Mouse (Mus musculus): ENCODE data around the gene Ubqln1.

- TF ChIP-seq POLR2A (IDR thresholded peaks at IDR 0.05; ENCODE audit: borderline replicate concordance, extremely low read depth, low read depth, low read length) = no peak
- peak; percentile 91 for TF ChIP-seq CTCF (IDR thresholded peaks at IDR 0.05; ENCODE audit: insufficient read depth, low read length)
Measured at GRCm38 (mm10) chr13:58188412-58188811, 27.0 kb downstream of the Ubqln1 start.

All from lung, adult 2 months (tissue).